Mouse (Mus musculus) MEL (cell line): ENCODE measurements around the gene Lnx1. TPM values are rescaled to one million over a fixed set of nuclear protein-coding genes. Genes with fewer than 3 reads are reported as not detected.

Experiments used
- DNase-seq: peaks from one replicate; pipeline ENCODE4 v3.0.0; 2011; ENCODE audit warnings: low read depth, low spot score
- H3K27ac ChIP-seq: 2 replicates; pipeline ENCODE4 v1.5.1; 2012; ENCODE audit warnings: low read depth, mild to moderate bottlenecking, control low read depth, low read length, moderate library complexity; ENCODE audit not compliant: control insufficient read depth
- H3K27me3 ChIP-seq, 2 experiments: fragments of 150-350 bp in 1 of 2; sonication (generic) in 1 of 2; 2 replicates each; pipeline ENCODE4 v1.6.1; 2012; ENCODE audit warnings: low read length in 2 of 2, mild to moderate bottlenecking in 2 of 2, improper control_type of control experiment in 1 of 2, moderate library complexity in 1 of 2; ENCODE audit not compliant: insufficient read depth in 2 of 2, control insufficient read depth in 1 of 2
- H3K36me3 ChIP-seq, 2 experiments: 2 replicates each; pipeline ENCODE4 v1.6.1; 2012 to 2014; ENCODE audit warnings: low read length in 2 of 2, improper control_type of control experiment in 1 of 2, inconsistent platforms in 1 of 2, mild to moderate bottlenecking in 1 of 2; ENCODE audit not compliant: insufficient read depth in 2 of 2, control insufficient read depth in 1 of 2
- H3K4me1 ChIP-seq, 2 experiments: fragments of 150-350 bp in 1 of 2; sonication (generic) in 1 of 2; 2 replicates each; pipeline ENCODE4 v1.6.1; 2012; ENCODE audit warnings: low read length in 2 of 2, improper control_type of control experiment in 1 of 2, mild to moderate bottlenecking in 1 of 2; ENCODE audit not compliant: insufficient read depth in 2 of 2, control insufficient read depth in 1 of 2
- H3K4me3 ChIP-seq, 2 experiments: fragments of 150-350 bp in 1 of 2; sonication (generic) in 1 of 2; 2 replicates each; pipeline ENCODE4 v1.5.1; 2012; ENCODE audit warnings: low read depth in 2 of 2, low read length in 2 of 2, mild to moderate bottlenecking in 2 of 2, moderate library complexity in 2 of 2, control low read depth in 1 of 2, improper control_type of control experiment in 1 of 2; ENCODE audit not compliant: control insufficient read depth in 1 of 2, insufficient read depth in 1 of 2
- H3K79me2 ChIP-seq: 2 replicates; pipeline ENCODE4 v1.6.1; 2012; ENCODE audit warnings: mild to moderate bottlenecking, low read length, moderate library complexity; ENCODE audit not compliant: control insufficient read depth, poor library complexity, insufficient read depth
- H3K9ac ChIP-seq: 2 replicates; pipeline ENCODE4 v1.6.1; 2012; ENCODE audit warnings: low read depth, mild to moderate bottlenecking, control low read depth, low read length, moderate library complexity; ENCODE audit not compliant: control insufficient read depth, poor library complexity, severe bottlenecking
- H3K9me3 ChIP-seq: fragments of 150-350 bp; sonication (generic); replicated peaks from 2 replicates; pipeline ENCODE4 v1.6.1; 2012; ENCODE audit warnings: mild to moderate bottlenecking, low read length, improper control_type of control experiment, moderate library complexity; ENCODE audit not compliant: insufficient read depth
- CHD2 ChIP-seq: IDR thresholded peaks from 2 replicates; pipeline ENCODE4 v1.6.1; 2011; ENCODE audit warnings: low read length, improper control_type of control experiment
- E2F4 ChIP-seq: IDR thresholded peaks from 2 replicates; pipeline ENCODE4 v1.6.1; 2011; ENCODE audit warnings: low read depth, low read length, improper control_type of control experiment, borderline replicate concordance
- EP300 ChIP-seq, 2 experiments: IDR thresholded peaks; 2 replicates each; pipeline ENCODE4 v1.6.1; 2011; ENCODE audit warnings: improper control_type of control experiment in 2 of 2, low read length in 2 of 2, low read depth in 1 of 2, mild to moderate bottlenecking in 1 of 2
- ETS1 ChIP-seq: IDR thresholded peaks from 2 replicates; pipeline ENCODE4 v1.6.1; 2012; ENCODE audit warnings: low read depth, mild to moderate bottlenecking, inconsistent platforms, low read length, improper control_type of control experiment, moderate library complexity
- GATA1 ChIP-seq: IDR thresholded peaks from 2 replicates; pipeline ENCODE4 v1.6.1; 2011; ENCODE audit warnings: low read depth, low read length, improper control_type of control experiment
- HCFC1 ChIP-seq: IDR thresholded peaks from 2 replicates; pipeline ENCODE4 v1.6.1; 2012; ENCODE audit warnings: low read depth, mild to moderate bottlenecking, inconsistent platforms, low read length, improper control_type of control experiment, moderate library complexity
- JUND ChIP-seq: IDR thresholded peaks from 2 replicates; pipeline ENCODE4 v1.6.1; 2011; ENCODE audit warnings: low read depth, mild to moderate bottlenecking, improper control_type of control experiment, low read length
- KAT2A ChIP-seq: conservative IDR thresholded peaks from 2 replicates; pipeline ENCODE4 v1.6.1; 2012; ENCODE audit warnings: low read depth, low read length, improper control_type of control experiment, inconsistent platforms
- MAFK ChIP-seq: IDR thresholded peaks from 2 replicates; pipeline ENCODE4 v1.6.1; 2011; ENCODE audit warnings: low read depth, mild to moderate bottlenecking, low read length, improper control_type of control experiment, borderline replicate concordance
- MAX ChIP-seq: IDR thresholded peaks from 2 replicates; pipeline ENCODE4 v1.6.1; 2011; ENCODE audit warnings: low read length, improper control_type of control experiment
- MEF2A ChIP-seq: IDR thresholded peaks from 2 replicates; pipeline ENCODE4 v1.6.1; 2014; ENCODE audit warnings: low read depth, mild to moderate bottlenecking, inconsistent platforms, low read length, improper control_type of control experiment; ENCODE audit not compliant: poor library complexity, insufficient replicate concordance, severe bottlenecking; ENCODE audit errors: extremely low read depth
- MYB ChIP-seq: IDR thresholded peaks from 2 replicates; pipeline ENCODE4 v1.6.1; 2011; ENCODE audit warnings: mild to moderate bottlenecking, low read depth, low read length, improper control_type of control experiment
- MYC ChIP-seq: IDR thresholded peaks from 2 replicates; pipeline ENCODE4 v1.6.1; 2011; ENCODE audit warnings: low read depth, mild to moderate bottlenecking, low read length, improper control_type of control experiment, moderate library complexity
- NELFE ChIP-seq: IDR thresholded peaks from 2 replicates; pipeline ENCODE4 v1.6.1; 2011; ENCODE audit warnings: low read depth, low read length, improper control_type of control experiment
- NRF1 ChIP-seq: IDR thresholded peaks from 2 replicates; pipeline ENCODE4 v1.6.1; 2014; ENCODE audit warnings: low read depth, mild to moderate bottlenecking, inconsistent platforms, low read length, improper control_type of control experiment, moderate library complexity; ENCODE audit not compliant: poor library complexity, insufficient read depth, severe bottlenecking
- RAD21 ChIP-seq: IDR thresholded peaks from 2 replicates; pipeline ENCODE4 v1.6.1; 2011; ENCODE audit warnings: mild to moderate bottlenecking, low read depth, low read length, improper control_type of control experiment
- TAL1 ChIP-seq: IDR thresholded peaks from 2 replicates; pipeline ENCODE4 v1.6.1; 2012; ENCODE audit warnings: mild to moderate bottlenecking, inconsistent platforms, low read length, moderate library complexity, mixed read lengths
- TBP ChIP-seq: IDR thresholded peaks from 2 replicates; pipeline ENCODE4 v1.8.0; 2011; ENCODE audit warnings: low read depth, low read length, improper control_type of control experiment
- UBTF ChIP-seq: IDR thresholded peaks from 2 replicates; pipeline ENCODE4 v1.6.1; 2012; ENCODE audit warnings: low read depth, mild to moderate bottlenecking, inconsistent platforms, low read length, improper control_type of control experiment, moderate library complexity, borderline replicate concordance; ENCODE audit not compliant: insufficient read depth
- ZC3H11A ChIP-seq: IDR thresholded peaks from 2 replicates; pipeline ENCODE4 v1.6.1; 2012; ENCODE audit warnings: low read depth, mild to moderate bottlenecking, inconsistent platforms, low read length, improper control_type of control experiment
- ZKSCAN1 ChIP-seq: IDR thresholded peaks from 2 replicates; pipeline ENCODE4 v1.6.1; 2012; ENCODE audit warnings: low read depth, mild to moderate bottlenecking, inconsistent platforms, low read length, improper control_type of control experiment, moderate library complexity
- ZNF384 ChIP-seq: IDR thresholded peaks from 2 replicates; pipeline ENCODE4 v1.6.1; 2012; ENCODE audit warnings: low read depth, mild to moderate bottlenecking, inconsistent platforms, low read length, improper control_type of control experiment
- polyA plus RNA-seq, 2 experiments: library from polyadenylated mRNA; stranded (reverse) in 1 of 2; unstranded in 1 of 2; fragments of >175 nt in 1 of 2; fragments of >200 nt in 1 of 2; gene quantifications; 2 replicates each; pipeline versions ENCODE4 v1.2.1 to v1.2.4; 2012; ENCODE audit warnings: low replicate concordance in 2 of 2, low read depth in 1 of 2; ENCODE audit not compliant: insufficient read length in 2 of 2, insufficient read depth in 1 of 2, missing spikeins in 1 of 2
- total RNA-seq: library from RNA; depleted of rRNA; stranded (reverse); fragments of 300-350 nt; gene quantifications from 2 replicates; pipeline ENCODE4 v1.2.3, GENCODE M21; 2012

Gene Lnx1
- total and polyA plus RNA-seq, 3 experiments: 0.06 TPM; not detected in 2

DNA sequence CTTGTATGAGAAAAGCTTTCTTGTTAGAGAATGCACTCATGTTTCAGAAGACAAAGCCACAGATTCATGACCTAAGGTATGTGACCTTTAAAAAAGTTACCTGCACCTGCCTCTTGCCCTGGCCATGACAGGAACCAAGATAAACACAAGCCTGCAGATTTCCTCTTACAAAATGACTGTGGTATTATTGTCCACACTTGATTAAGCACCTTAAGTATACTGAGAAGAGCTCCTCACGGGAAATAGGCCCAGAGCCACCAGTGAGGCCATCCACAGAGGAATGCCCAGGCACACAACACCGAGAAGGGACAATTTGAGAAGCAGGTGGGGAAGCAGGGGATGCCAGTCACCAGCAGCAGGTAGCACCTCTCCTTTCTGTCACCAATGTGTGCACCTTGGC, 18.9 kb downstream of the Lnx1 start (continued):
- TF ChIP-seq HCFC1 (no peak), ETS1 (no peak)

DNA sequence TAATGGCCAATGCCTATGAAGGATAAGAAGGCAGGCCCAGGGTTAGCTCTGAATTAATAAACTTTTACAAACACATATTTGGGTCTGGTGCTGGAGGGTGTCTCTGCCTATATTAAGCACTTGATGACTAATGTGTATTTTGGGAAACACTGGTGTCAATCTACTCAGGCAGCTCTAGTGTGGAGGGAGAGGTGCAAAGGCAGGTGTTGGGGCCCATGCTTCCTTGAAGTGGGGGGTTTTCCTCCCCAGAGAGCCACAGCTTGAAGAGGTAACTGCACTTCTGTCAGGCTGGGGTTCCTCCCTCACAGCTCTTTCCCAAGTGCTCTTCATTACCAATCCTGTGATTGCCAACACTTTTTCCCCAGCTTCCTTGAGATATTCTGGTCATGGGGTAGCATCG, 20.0 kb downstream of the Lnx1 start:
- no peaks in the 10 kb centered on the region for H3K79me2 ChIP-seq
- no peaks in the 10 kb centered on the region for H3K36me3 ChIP-seq
- H3K4me1 ChIP-seq: no peaks in the 10 kb centered on the region
- H3K4me3 ChIP-seq: no peak overlapping the region
- no peaks in the 10 kb centered on the region for H3K9me3 ChIP-seq
- no peak overlapping the region for H3K9ac ChIP-seq
- no peak for TF ChIP-seq ETS1
- no peak for TF ChIP-seq MAFK
- no peak for TF ChIP-seq E2F4
- TF ChIP-seq ZNF384: no peak
- no peak for TF ChIP-seq RAD21
- TF ChIP-seq JUND: no peak
- TF ChIP-seq MYC: no peak
- TF ChIP-seq GATA1: no peak
- TF ChIP-seq ZKSCAN1: no peak
- TF ChIP-seq MEF2A: no peak
- TF ChIP-seq ZC3H11A: no peak
- TF ChIP-seq TAL1: no peak
- no peak for TF ChIP-seq MYB
- no peak for TF ChIP-seq TBP
- TF ChIP-seq EP300 (IDR thresholded peaks at IDR 0.05; ENCODE audit: low read depth in 1 of 2, low read length in 2 of 2): no peak
- no peak for TF ChIP-seq NELFE
- TF ChIP-seq UBTF: no peak
- TF ChIP-seq, all 39 proteins: peak for 0
- no peak for DNase-seq
- H3K27me3 ChIP-seq: peaks cover 14 to 16% of the 10 kb centered on the region in 2 experiments
- no peak overlapping the region for H3K27ac ChIP-seq

DNA sequence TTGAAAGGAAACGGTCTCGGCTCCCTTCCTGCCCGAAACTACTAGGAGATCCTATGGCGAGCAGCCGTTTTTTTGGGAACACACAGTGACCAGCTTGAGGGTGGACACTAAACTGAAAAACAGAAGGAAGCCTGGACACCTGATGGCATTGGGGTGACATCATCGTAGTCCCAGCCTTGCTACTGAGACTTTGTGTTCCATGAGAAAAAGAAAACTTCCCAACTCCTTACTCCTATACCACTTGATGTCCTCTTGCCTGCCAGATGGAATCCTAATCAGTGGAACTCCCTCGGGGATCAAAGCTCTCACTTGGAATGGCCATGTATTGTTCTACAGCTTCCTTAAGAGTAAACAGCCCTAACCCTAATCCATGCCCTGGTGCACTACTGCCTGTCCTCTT, 23.1 kb downstream of the Lnx1 start:
- Histone ChIP-seq H3K4me3 (no peak overlapping the region), H3K36me3 (no peaks in the 10 kb centered on the region), H3K27ac (no peak overlapping the region), H3K9me3 (no peaks in the 10 kb centered on the region), H3K4me1 (no peaks in the 10 kb centered on the region), H3K27me3 (peaks cover 2 to 6% of the 10 kb centered on the region in 2 experiments; a peak in 2 of 4 replicates), H3K79me2 (no peaks in the 10 kb centered on the region), H3K9ac (no peak overlapping the region)
- TF ChIP-seq MYB (no peak), ZKSCAN1 (no peak), NRF1 (no peak), MAX (no peak), KAT2A (no peak), CHD2 (no peak)
- DNase-seq: no peak
